Mouse (Mus musculus) v-Abl transformed pro-B cells (cell line): ENCODE measurements around the gene Ltb4r2.

Experiments
- in situ Hi-C, 2 experiments: fragments of 400-800 bp; cut with MboI; formaldehyde crosslinking; loops; one replicate each; pipeline ENCODE4 v1.15.1; 2025; ENCODE audit not compliant: unreplicated experiment in 2 of 2

The Ltb4r2 gene

GRCm38 (mm10) chr14:55778686-55779085 is 17.5 kb downstream of the Ltb4r2 start:
- in situ Hi-C loops: no loop called here

- in situ Hi-C loops: loop anchor here in 1 of 2 experiments (10.0 kb wide), 1 partner anchor 85 kb away; no protein-coding TSS in a partner anchor
Measured at GRCm38 (mm10) chr14:55779656-55780055, 18.4 kb downstream of the Ltb4r2 start.

GRCm38 (mm10) chr14:55780736-55781135 is 19.5 kb downstream of the Ltb4r2 start:
- in situ Hi-C loops: loop anchor here in 1 of 2 experiments (10.0 kb wide), 1 partner anchor 84 kb away; no protein-coding TSS in a partner anchor

GRCm38 (mm10) chr14:55781310-55781709 is 20.1 kb downstream of the Ltb4r2 start:
- in situ Hi-C loops: loop anchor here in 1 of 2 experiments (10.0 kb wide), 1 partner anchor 83 kb away; no protein-coding TSS in a partner anchor

GRCm38 (mm10) chr14:55782361-55782960 is 21.2 kb downstream of the Ltb4r2 start:
- in situ Hi-C loops: loop anchor here in 1 of 2 experiments (10.0 kb wide), 1 partner anchor 82 kb away; no protein-coding TSS in a partner anchor

- in situ Hi-C loops: loop anchor here in 1 of 2 experiments (10.0 kb wide), 1 partner anchor 81 kb away; no protein-coding TSS in a partner anchor
Measured at GRCm38 (mm10) chr14:55783171-55783957, 22.1 kb downstream of the Ltb4r2 start.

- in situ Hi-C loops: loop anchor here in 1 of 2 experiments (10.0 kb wide), 1 partner anchor 81 kb away; no protein-coding TSS in a partner anchor
Measured at GRCm38 (mm10) chr14:55783958-55784235, 22.7 kb downstream of the Ltb4r2 start, which contains the start of gene Adcy4. Gene Adcy4 (minus strand): TSS chr14:55784095.

- in situ Hi-C loops: loop anchor here in 1 of 2 experiments (10.0 kb wide), 1 partner anchor 80 kb away; no protein-coding TSS in a partner anchor
Measured at GRCm38 (mm10) chr14:55785195-55785594, 24.0 kb downstream of the Ltb4r2 start.

GRCm38 (mm10) chr14:55787731-55788130 is 26.5 kb downstream of the Ltb4r2 start:
- in situ Hi-C loops: loop anchor here in 1 of 2 experiments (10.0 kb wide), 1 partner anchor 77 kb away; no protein-coding TSS in a partner anchor

- in situ Hi-C loops: loop anchor here in 1 of 2 experiments (10.0 kb wide), 1 partner anchor 76 kb away; no protein-coding TSS in a partner anchor
Measured at GRCm38 (mm10) chr14:55788256-55789050, 27.2 kb downstream of the Ltb4r2 start, which contains the start of gene Ripk3. Gene Ripk3 (minus strand): TSS chr14:55788865.

GRCm38 (mm10) chr14:55793461-55793860 is 32.2 kb downstream of the Ltb4r2 start:
- in situ Hi-C loops: no loop called here

GRCm38 (mm10) chr14:55793946-55794345 is 32.7 kb downstream of the Ltb4r2 start:
- in situ Hi-C loops: no loop called here

- in situ Hi-C loops: no loop called here
Measured at GRCm38 (mm10) chr14:55795380-55796163, 34.3 kb downstream of the Ltb4r2 start.
